Mouse (Mus musculus) common myeloid progenitor, adult 5-6 weeks (primary cell): ENCODE measurements around the gene H2-M10.3. TPM values are rescaled to one million over a fixed set of nuclear protein-coding genes. Genes with fewer than 3 reads are reported as not detected.
"Not testable (repeated sequence)": the region's sequence is repeated elsewhere in the genome, so short reads cannot be mapped to it uniquely, and the experiment has no call there.

Source experiments
- ATAC-seq: replicated peaks from 2 replicates; pipeline ENCODE4 v1.8.0; 2016; ENCODE audit warnings: low read depth, mild to moderate bottlenecking, moderate TSS enrichment, inconsistent platforms; ENCODE audit not compliant: poor library complexity, severe bottlenecking
- total RNA-seq: library from RNA; stranded (forward); fragments of 200-1000, 187-1606 nt; gene quantifications from 2 replicates; pipeline ENCODE4 v1.2.3, GENCODE M21; 2017

The H2-M10.3 gene
- total RNA-seq = not detected in 2 replicates

DNA sequence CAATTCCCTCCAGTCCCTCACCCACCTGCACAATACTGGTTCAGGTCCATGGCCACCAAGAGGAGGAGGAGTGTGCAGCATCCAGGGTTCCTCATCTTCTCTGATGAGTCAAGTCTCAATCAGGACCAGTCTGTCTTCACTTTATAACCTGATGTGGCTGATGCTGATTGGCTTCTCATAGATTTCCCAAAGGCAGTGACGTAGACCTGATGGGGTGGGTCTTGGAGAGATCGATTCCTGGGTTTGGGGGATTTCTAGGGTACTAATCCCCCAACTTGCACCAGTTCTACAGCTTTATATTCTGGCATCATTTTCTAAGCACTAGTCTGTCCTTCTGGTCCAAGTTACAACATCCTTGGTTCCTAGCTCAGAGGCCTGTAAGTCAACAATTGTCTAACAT, at the start of gene H2-M10.3:
TSS of gene H2-M10.3 (minus strand) at position 101 of the 400 bp plus-strand sequence.
- ATAC-seq = not testable (repeated sequence)

DNA sequence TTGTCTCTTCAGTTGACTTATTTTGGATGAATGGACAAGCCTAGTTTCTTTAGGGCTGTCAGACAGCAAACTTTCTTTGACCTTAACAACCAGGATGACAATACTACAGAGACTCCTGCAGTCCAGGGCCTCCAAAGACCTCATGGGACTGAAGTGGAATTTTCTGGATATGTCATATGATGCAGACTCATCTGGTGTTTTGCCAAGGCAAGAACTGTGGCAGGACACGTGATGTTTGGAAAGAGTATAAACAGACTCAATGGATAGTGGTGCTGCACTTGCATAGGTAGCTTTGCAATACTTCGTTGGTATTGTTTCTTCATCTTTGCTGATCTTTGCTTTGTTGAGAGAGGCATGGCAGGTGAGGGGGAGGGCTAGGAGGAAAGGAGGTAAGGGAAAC, 49.2 kb upstream of the H2-M10.3 start:
- ATAC-seq = no peak

DNA sequence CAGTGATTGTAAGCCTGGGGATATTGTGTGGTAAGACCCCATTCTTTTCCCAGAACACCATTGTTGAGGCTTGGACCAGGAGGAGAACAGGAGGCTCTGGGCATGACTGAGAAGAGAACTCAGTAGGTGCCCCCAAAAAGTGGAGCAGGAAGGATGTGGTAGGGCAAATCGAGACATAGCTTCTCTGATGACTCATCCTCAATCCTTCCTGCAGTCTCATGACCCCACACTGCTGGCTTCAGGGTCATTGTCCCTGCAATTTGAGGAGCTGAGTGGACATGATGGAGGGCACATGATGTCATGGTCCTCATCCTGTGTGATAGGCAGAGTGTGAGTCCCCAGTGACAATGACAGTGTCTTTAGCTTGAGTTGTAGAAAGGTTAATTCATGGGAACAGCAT, 47.2 kb upstream of the H2-M10.3 start:
- ATAC-seq = peak; percentile 57; the same call in 1 of the 2 replicates

DNA sequence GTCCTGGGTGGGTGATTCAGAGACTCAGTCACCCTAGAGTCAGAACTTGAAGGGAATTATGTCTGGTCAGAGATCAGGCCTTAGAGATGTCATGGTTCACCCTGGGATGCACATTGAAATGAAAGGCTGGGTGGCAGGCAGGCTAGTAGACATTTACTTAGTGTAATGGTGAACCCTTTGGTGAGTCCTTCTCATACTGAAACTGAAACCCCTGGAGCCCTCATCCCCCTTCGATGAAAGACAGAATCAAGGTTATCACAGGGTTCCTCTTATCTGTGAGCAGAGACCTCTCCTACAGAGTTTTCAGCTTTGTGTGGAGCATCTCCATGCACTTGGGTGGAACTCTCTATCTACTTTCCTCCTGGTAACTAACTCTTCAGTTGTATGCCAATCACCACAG, 46.1 kb upstream of the H2-M10.3 start:
- ATAC-seq = no peak

DNA sequence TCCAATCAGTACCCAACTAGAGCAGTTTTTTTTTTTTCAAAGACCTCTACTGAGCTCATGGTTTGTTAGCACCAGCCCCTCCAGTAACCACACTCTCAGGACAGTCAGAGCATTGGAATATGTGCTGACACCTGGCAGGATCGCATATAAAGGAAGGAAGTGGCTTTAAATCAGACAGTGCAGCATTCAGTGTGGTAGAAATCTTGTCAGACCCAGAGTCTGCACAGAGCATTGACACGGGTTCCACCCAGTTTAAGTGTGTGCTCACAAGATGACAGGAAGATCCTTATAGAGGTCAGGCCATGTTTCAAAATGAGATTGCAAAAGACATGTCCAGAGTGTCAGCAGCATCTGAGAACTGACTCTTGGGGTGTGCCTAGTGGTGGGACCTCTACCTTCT, 21.7 kb upstream of the H2-M10.3 start:
- peak; percentile 85 for ATAC-seq

DNA sequence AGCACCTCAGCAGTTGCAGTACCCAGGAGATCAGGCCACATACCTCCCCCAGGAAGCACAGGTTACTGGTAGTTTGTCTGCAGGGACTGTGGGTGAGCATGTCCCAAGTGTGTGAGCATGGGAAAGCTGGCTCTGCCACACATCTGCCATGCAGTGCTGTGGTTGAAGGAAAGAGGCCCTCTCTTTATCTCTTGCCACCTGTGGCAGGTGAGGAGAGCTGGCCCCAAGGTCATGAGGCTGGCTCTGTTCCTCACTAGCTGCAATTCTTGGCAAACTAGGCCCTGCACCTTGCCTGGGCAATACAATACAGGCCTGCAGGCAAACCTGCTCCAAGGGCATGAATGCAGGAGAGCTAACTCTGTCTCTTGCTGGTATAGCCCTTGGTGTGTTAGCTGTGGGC, 5.8 kb downstream of the H2-M10.3 start:
- not testable (repeated sequence) for ATAC-seq

DNA sequence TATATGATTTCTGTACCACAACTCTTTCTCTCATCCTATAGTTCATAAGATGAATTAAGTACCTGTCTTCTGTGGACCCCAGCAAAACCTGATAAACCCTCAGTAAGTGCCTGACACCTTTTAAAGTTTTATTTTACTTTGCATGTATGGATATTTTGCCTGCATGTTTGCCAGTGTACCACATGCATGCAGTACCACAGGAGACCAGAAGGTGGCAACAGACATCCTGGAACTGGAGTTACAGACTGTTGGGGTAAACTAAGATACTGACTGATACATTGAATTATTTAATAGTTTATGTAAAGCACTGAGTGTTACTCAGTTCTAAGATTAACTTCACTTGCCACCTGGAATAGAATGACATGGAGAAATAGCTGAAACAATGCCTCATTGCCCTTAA, 10.7 kb downstream of the H2-M10.3 start:
- peak; percentile 73; the same call in 1 of the 2 replicates for ATAC-seq

DNA sequence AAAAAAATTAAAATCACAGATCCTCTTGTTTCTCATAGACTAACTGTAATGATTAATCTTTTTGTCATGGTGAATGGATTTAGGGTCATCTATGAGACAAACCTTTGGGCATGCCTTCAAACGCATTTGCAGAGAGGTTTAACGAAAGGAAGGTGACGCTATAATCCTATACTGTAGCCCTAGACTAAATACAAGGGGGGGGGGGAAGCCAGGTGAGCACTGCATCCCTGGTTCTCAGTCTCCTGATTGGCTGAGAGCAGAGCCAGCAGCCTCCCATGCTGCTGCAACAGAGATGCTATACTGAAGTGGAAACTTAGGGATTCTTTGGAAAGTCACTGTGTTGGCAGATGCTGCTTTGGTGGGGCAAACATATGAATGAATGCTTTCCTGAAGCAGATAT, 12.5 kb downstream of the H2-M10.3 start:
- ATAC-seq = no peak

DNA sequence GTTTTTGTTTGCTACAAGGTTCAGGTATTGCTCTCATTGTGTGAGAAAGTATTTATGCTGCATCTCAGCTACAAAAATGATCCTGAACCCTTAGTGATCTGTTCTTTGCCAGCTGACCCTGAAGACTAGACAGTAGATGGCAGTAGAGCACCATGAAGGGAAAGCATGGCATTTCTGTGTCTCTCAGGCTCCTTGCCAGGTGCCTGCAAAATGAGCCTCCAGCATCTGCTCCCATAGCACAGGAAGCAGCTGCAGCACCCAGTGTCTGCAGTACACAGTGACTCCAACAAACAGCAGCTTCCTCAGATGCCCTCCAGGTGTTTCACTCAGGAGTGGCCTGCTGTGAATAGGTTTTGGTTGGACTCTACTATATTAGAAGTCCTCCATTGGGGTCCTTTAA, 12.9 kb downstream of the H2-M10.3 start:
- peak; percentile 84 for ATAC-seq

DNA sequence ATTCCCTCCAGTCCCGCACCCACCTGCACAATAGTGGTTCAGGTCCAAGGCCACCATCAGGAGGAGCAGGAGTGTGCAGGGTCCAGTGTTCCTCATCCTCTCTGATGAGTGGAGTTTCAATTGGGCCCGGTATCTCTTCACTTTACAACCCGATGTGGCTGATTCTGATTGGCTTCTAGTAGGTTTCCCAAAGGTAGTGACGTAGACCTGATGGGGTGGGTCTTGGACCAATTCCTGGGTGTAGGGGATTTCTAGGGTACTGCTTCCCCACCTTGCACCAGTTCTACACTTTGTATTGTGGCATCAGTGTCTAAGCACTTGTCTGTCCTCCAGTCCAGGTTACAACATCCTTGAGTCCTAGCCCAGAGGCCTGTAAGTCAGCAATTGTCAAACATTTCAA, 42.2 kb downstream of the H2-M10.3 start, which contains the start of gene H2-M10.1:
TSS of gene H2-M10.1 (minus strand) at position 101 of the 400 bp plus-strand sequence.
- no peak for ATAC-seq

DNA sequence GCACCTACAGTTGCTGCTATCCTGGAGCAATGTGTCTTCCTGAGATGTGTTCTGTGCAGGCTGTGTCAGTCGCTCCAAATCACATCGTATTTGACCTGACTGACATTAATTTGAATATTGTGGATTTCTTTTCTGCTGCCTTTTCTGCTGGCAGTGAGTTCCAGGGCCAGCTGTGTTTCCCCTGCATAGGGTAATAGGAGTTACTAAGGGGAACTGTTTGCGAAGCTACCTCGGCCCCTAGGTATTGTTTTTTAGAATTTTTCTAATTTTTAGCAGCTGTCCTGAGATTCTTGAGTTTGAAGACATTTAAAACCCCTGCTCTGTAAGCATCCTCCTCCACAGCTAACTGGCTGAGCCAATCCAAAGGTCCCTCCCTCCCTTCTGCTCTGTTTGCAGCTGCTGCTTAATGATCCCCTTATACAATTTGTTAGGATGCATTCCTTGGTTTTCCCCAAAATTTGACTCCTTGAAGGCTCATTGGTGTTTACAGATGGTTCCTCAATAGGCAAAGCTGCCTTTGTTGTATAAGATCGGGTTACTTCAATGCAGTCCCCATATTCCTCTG, 52.4 kb downstream of the H2-M10.3 start:
- no peak for ATAC-seq

DNA sequence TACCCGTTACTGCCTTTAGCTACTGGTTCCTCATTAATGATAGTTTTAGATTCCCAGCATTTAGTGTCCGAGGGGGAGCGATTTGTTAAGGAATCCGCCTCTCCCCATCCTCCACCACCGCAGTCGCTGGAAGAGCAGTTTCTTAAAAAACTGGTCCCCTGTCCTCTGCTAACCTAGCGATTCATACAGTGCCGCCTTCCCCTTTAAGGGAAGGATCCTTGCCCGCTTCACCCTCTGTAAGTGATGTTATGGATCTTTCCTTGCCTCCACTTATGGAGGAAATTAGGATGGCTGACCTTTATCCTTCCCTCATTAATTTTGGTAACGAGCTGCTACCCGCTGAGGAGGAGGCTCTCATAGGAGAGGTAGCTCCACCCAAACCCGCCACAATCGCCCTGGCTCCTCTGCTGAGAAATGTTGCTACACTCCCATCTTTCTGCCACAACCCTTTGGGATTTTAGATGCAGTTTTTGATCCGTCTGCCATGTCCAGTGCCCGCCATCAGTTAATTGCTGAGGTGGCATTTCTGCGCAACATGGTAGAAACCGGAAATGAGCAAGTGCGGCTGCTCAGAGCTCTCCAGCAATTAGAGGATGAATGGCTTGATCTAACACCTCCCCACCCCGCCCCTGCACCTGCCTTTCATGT, 53.1 kb downstream of the H2-M10.3 start:
- ATAC-seq = peak; percentile 92

Other genes starting within 250 kb of the H2-M10.3 start
- 0.96 TPM in 1 of 2 replicates, not detected in the other for gene Gm19684, start 246.7 kb downstream of the H2-M10.3 start, total RNA-seq
- not detected in 2 replicates for gene Gm7030, start 239.0 kb downstream of the H2-M10.3 start, total RNA-seq
- gene Gm8909, start 199.9 kb downstream of the H2-M10.3 start, total RNA-seq = not detected in 2 replicates
- not detected in 2 replicates for gene H2-T3, start 178.1 kb downstream of the H2-M10.3 start, total RNA-seq
- gene Rpp21, start 110.3 kb downstream of the H2-M10.3 start, total RNA-seq = 19.6 and 21.1 TPM in 2 replicates
- 12.8 and 18.4 TPM in 2 replicates for gene Trim39, start 96.2 kb downstream of the H2-M10.3 start, total RNA-seq
- not detected in 2 replicates for gene H2-M10.2, start 81.9 kb downstream of the H2-M10.3 start, total RNA-seq
- not detected in 2 replicates for gene H2-M10.1, start 42.3 kb downstream of the H2-M10.3 start, total RNA-seq
- gene H2-M10.4, start 93.9 kb upstream of the H2-M10.3 start, total RNA-seq = not detected in 2 replicates
- gene H2-M11, start 178.7 kb upstream of the H2-M10.3 start, total RNA-seq = not detected in 2 replicates